Mouse (Mus musculus): ENCODE data around the gene Epn2. TPM values are rescaled to one million over a fixed set of nuclear protein-coding genes. Genes with fewer than 3 reads are reported as not detected.

Epn2 gene
- polyA plus RNA-seq, 1 experiment, result 123 TPM

DNA sequence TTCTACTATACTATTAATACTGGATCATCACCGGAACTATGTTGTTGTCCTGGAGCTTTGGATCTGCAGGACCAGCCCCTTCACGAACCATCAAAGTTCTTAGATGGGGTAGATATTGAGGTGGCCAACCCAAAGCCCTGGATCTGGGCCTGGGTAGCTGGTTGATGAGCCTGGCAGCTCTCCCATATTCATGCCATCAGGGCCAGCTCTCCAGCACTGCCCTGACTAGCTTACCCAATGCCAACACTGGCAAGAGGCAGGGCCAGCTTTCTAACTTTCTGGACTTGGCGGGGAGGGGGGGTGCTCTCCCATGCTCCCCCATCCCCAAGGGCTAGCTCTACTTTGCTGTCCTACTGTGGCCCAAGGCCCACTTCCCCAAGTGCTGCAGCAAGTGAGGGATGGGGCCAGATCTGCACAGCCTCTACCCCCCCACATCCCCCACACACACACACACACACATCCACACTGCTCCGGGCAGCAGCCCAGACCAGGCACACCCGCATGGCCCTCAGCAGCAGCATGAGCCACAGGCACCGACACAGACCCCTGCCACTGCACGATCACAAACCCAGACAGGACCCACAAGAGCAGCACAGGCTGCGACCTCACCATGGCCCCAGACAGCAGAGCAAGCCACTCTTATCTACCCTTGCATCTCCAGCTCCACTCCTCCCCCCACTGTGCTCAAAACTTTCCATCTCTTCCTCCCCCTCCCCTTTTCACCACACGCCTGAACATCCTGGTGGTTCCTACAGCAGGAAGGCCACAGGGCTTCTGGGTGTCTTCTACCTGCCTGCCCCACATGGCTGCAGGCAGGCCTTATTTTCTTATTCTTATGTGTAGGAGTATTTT is 98.0 kb downstream of the Epn2 start:
- H3K27me3 ChIP-seq (ENCODE audit: control insufficient read depth, insufficient read depth, low read length), result no peaks in the 10 kb centered on the region
- no peak overlapping the region for H3K4me3 ChIP-seq (replicated peaks; ENCODE audit: insufficient read depth, low read depth, low read length)
- WGBS, result 60% methylated on average over 9 of the region's 9 CpGs
- H3K4me1 ChIP-seq (ENCODE audit: control insufficient read depth, insufficient read depth, low read length), result peaks cover 37% of the 10 kb centered on the region
- DNase-seq, result no peak
- TF ChIP-seq POLR2A (IDR thresholded peaks at IDR 0.05; ENCODE audit: borderline replicate concordance, insufficient read depth, low read length) (no peak), CTCF (IDR thresholded peaks at IDR 0.05; ENCODE audit: borderline replicate concordance, insufficient read depth, low read depth, low read length) (no peak)
- no peak overlapping the region for H3K27ac ChIP-seq (ENCODE audit: insufficient read depth, low read length)

- Histone ChIP-seq H3K27me3 (ENCODE audit: control insufficient read depth, insufficient read depth, low read length) (no peaks in the 10 kb centered on the region), H3K4me1 (ENCODE audit: control insufficient read depth, insufficient read depth, low read length) (peaks cover 15% of the 10 kb centered on the region), H3K4me3 (replicated peaks; ENCODE audit: insufficient read depth, low read depth, low read length) (no peak overlapping the region), H3K27ac (ENCODE audit: insufficient read depth, low read length) (no peak overlapping the region; the same call in 1 of the 2 replicates)
- TF ChIP-seq POLR2A (IDR thresholded peaks at IDR 0.05; ENCODE audit: borderline replicate concordance, insufficient read depth, low read length), result no peak
- no peak for TF ChIP-seq CTCF (IDR thresholded peaks at IDR 0.05; ENCODE audit: borderline replicate concordance, insufficient read depth, low read depth, low read length)
- DNase-seq, result no peak
- 95% methylated on average over 4 of the region's 4 CpGs for WGBS
Measured at GRCm38 (mm10) chr11:61478788-61479187, 100.7 kb downstream of the Epn2 start.

GRCm38 (mm10) chr11:61477566-61478508 is 101.7 kb downstream of the Epn2 start:
- Histone ChIP-seq H3K27ac (ENCODE audit: insufficient read depth, low read length) (peak overlapping the region; percentile 60), H3K4me3 (replicated peaks; ENCODE audit: insufficient read depth, low read depth, low read length) (peak overlapping the region; percentile 75)
- WGBS, result 30% methylated on average over 17 of the region's 17 CpGs

GRCm38 (mm10) chr11:61476786-61477382 is 102.6 kb downstream of the Epn2 start:
- TF ChIP-seq CTCF (IDR thresholded peaks at IDR 0.05; ENCODE audit: borderline replicate concordance, insufficient read depth, low read depth, low read length) (no peak), POLR2A (IDR thresholded peaks at IDR 0.05; ENCODE audit: borderline replicate concordance, insufficient read depth, low read length) (peak; percentile 42; the same call in 1 of the 2 replicates)
- peak; percentile 81 to 82 for DNase-seq
- H3K27ac ChIP-seq (ENCODE audit: insufficient read depth, low read length), result peak overlapping the region; percentile 60

More at GRCm38 (mm10) chr11:61477566-61478508, 101.7 kb downstream of the Epn2 start:
- Histone ChIP-seq H3K4me1 (ENCODE audit: control insufficient read depth, insufficient read depth, low read length) (peaks cover 13% of the 10 kb centered on the region), H3K27me3 (ENCODE audit: control insufficient read depth, insufficient read depth, low read length) (no peaks in the 10 kb centered on the region)
- peak; percentile 52 to 54 for DNase-seq
- no peak for TF ChIP-seq CTCF (IDR thresholded peaks at IDR 0.05; ENCODE audit: borderline replicate concordance, insufficient read depth, low read depth, low read length)

DNA sequence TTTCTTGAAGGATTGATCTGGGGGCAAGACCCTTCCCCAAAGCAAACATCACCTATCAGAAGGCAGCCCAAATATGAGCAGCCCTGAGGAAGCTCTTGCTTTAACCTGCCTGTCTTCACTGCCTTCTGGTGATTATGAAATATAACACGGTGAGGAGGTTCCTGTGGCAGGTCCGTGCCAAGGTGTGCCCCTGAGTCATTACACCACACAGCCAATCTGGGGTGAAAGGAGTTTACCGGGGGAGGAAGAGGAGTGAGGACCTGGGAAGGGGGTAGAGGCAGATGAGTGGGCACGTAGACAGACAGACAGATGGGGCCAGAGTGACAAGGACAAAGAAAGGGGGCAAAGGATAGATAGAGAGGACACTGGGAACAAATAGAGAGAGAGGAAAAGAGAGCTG is 105.9 kb downstream of the Epn2 start:
- 31% methylated on average over 4 of the region's 4 CpGs for WGBS
- H3K27me3 ChIP-seq (ENCODE audit: control insufficient read depth, insufficient read depth, low read length), result no peaks in the 10 kb centered on the region
- peaks cover 31% of the 10 kb centered on the region for H3K4me1 ChIP-seq (ENCODE audit: control insufficient read depth, insufficient read depth, low read length)
- no peak overlapping the region for H3K4me3 ChIP-seq (replicated peaks; ENCODE audit: insufficient read depth, low read depth, low read length)
- TF ChIP-seq CTCF (IDR thresholded peaks at IDR 0.05; ENCODE audit: borderline replicate concordance, insufficient read depth, low read depth, low read length) (no peak), POLR2A (IDR thresholded peaks at IDR 0.05; ENCODE audit: borderline replicate concordance, insufficient read depth, low read length) (no peak)
- no peak overlapping the region for H3K27ac ChIP-seq (ENCODE audit: insufficient read depth, low read length)
- DNase-seq, result no peak

More at GRCm38 (mm10) chr11:61476786-61477382, 102.6 kb downstream of the Epn2 start:
- peak overlapping the region; percentile 75 for H3K4me3 ChIP-seq (replicated peaks; ENCODE audit: insufficient read depth, low read depth, low read length)
- peaks cover 13% of the 10 kb centered on the region for H3K4me1 ChIP-seq (ENCODE audit: control insufficient read depth, insufficient read depth, low read length)
- no peaks in the 10 kb centered on the region for H3K27me3 ChIP-seq (ENCODE audit: control insufficient read depth, insufficient read depth, low read length)
- WGBS, result 12% methylated on average over 12 of the region's 12 CpGs

DNA sequence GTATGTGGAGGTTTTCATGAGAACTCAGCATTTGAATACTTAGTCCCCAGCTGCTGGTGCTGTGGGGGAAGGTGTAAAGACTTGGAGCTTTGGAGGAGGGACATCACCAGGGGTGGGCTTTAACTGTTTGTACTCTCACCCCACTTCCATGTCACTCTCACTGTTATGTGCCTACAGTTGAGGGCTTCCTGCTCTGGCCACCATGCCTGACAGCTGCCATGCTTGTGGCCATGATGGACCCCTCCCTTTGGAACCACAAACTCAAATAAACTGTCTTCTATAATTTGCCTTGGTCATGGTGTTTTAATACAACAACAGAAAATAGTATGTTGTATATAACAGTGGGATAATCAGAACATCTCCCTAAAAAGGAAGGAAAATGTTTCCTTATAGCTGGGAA is 108.6 kb downstream of the Epn2 start:
- no peak overlapping the region for H3K4me3 ChIP-seq (replicated peaks; ENCODE audit: insufficient read depth, low read depth, low read length)
- peak overlapping the region; percentile 59 for H3K27ac ChIP-seq (ENCODE audit: insufficient read depth, low read length)
- TF ChIP-seq CTCF (IDR thresholded peaks at IDR 0.05; ENCODE audit: borderline replicate concordance, insufficient read depth, low read depth, low read length), result no peak
- no peak for TF ChIP-seq POLR2A (IDR thresholded peaks at IDR 0.05; ENCODE audit: borderline replicate concordance, insufficient read depth, low read length)
- no peak for DNase-seq
- H3K27me3 ChIP-seq (ENCODE audit: control insufficient read depth, insufficient read depth, low read length), result no peaks in the 10 kb centered on the region
- H3K4me1 ChIP-seq (ENCODE audit: control insufficient read depth, insufficient read depth, low read length), result peaks cover 35% of the 10 kb centered on the region

DNA sequence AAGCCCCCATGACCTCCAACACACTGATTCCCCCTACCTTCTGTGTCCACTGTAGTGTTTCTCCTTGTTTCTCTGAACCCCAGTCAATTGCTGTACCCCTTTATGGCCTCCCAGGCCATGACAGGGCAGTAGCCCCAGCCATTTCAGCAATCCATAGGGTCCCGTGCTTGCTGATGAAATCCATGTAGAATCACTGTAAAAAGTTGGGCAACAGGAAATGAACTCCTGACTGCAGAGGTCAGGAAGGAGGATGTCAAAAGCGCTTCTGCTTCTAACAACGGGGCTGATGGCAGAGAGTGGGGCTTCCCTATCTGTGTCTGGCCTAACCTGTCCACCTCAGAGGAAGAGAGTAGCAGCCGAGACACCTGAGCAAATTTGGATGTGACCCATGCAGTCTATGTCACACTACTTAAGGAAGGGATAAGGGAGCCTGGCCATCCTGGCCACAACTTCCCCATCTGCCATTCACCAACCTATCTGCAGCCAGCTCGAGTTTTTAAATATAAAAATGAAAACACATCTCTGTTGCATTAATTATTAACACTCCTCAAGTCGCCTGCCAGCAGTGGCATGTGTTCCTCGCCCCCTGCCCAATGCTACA is 110.1 kb downstream of the Epn2 start:
- TF ChIP-seq POLR2A (IDR thresholded peaks at IDR 0.05; ENCODE audit: borderline replicate concordance, insufficient read depth, low read length) (no peak), CTCF (IDR thresholded peaks at IDR 0.05; ENCODE audit: borderline replicate concordance, insufficient read depth, low read depth, low read length) (no peak)
- H3K27me3 ChIP-seq (ENCODE audit: control insufficient read depth, insufficient read depth, low read length), result no peaks in the 10 kb centered on the region
- H3K4me1 ChIP-seq (ENCODE audit: control insufficient read depth, insufficient read depth, low read length), result peaks cover 35% of the 10 kb centered on the region
- DNase-seq, result peak in 1 of 2 experiments; percentile 55
- no peak overlapping the region for H3K4me3 ChIP-seq (replicated peaks; ENCODE audit: insufficient read depth, low read depth, low read length)
- H3K27ac ChIP-seq (ENCODE audit: insufficient read depth, low read length), result peak overlapping the region; percentile 98
- WGBS, result 45% methylated on average over 7 of the region's 7 CpGs
